Mouse (Mus musculus) c-Kit-negative CD71-positive TER-119-positive erythroid progenitor cells, embryonic 14.5 days (primary cell): ENCODE results near the gene Npsr1.

Source experiments
- DNase-seq: peaks from one replicate; pipeline ENCODE4 v3.0.0-alpha.2; 2013; ENCODE audit warnings: low read depth, low spot score

Npsr1 gene

GRCm38 (mm10) chr9:24236461-24236860 is 138.7 kb downstream of the Npsr1 start:
- DNase-seq = no peak

DNA sequence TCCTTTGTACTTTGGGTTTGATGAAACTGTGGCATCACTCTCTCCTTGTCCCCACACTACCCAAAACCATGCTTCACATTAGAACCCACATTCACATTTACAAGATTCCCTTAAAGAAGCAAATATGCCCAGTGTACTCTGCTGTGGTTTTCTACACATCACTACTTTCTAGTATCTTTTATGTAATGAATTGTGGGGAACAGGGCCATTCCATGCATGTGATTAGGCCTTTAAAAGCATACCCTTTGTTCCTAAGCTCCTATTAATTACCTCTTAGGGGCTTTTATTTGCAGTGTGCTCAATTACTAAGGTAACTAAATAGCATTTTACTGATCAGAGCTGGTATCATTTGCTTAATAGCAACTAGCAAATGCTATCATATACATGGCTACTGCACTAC is 149.8 kb downstream of the Npsr1 start:
- DNase-seq = no peak

GRCm38 (mm10) chr9:24254236-24254635 is 156.4 kb downstream of the Npsr1 start:
- DNase-seq = no peak

DNA sequence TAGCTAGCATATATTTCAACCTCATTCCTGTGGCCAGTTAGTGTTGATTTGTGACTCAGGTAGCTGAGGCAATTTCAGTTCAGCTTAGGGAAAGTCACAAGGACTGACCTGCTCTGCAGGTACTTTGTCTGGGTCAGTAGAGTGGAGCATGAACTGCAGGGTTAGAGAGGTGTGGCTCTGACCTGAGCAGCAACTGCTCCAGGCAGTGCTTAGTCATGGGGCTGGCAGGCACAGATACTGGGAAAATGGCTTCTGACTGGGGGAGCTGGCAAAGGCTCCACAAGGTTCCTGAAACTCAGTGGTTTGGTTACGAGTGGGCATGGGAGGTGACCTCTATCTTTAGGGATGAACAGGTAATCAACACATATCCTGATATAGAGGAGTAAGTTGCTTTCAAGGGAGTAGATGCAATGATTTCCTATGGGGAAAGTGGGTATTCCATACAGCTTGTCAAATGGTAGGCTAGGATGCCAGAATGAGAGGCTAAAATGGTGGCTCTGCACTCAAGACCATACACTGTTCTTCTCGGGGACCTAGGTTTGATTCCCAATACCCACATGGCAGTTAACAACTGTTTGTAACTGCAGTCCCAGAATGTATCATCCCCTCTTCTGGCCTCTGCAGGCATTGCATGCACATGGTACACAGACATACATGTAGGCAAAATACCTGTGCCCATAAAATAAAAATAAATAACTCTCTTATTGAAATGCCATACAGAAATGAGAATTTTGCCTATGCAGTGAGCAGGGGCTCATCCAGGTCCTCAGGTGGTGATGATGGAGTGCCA is 182.9 kb downstream of the Npsr1 start:
- peak; percentile 73 for DNase-seq

- DNase-seq = no peak
Observed at GRCm38 (mm10) chr9:24282617-24283016, 184.8 kb downstream of the Npsr1 start.

- no peak for DNase-seq
Observed at GRCm38 (mm10) chr9:24283071-24283470, 185.3 kb downstream of the Npsr1 start.

DNA sequence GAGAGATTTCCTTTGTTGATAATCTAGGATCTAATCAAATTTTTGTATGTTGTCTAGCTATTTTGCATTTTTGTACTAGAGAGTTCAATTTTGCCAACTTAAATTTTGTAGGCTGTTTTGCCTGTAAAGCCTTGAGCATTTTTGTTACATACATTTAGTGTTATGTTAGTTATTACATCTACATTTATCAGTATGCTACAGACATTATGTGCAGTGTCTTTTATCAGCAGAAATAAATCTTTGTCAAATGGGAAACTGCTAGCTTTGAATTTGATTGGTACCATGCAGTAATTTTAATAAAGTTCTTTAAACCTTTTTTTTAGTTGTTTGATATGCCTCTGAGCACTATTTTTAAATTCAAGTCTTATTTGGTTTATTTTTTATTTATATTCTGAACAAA is 185.7 kb downstream of the Npsr1 start:
- no peak for DNase-seq

DNA sequence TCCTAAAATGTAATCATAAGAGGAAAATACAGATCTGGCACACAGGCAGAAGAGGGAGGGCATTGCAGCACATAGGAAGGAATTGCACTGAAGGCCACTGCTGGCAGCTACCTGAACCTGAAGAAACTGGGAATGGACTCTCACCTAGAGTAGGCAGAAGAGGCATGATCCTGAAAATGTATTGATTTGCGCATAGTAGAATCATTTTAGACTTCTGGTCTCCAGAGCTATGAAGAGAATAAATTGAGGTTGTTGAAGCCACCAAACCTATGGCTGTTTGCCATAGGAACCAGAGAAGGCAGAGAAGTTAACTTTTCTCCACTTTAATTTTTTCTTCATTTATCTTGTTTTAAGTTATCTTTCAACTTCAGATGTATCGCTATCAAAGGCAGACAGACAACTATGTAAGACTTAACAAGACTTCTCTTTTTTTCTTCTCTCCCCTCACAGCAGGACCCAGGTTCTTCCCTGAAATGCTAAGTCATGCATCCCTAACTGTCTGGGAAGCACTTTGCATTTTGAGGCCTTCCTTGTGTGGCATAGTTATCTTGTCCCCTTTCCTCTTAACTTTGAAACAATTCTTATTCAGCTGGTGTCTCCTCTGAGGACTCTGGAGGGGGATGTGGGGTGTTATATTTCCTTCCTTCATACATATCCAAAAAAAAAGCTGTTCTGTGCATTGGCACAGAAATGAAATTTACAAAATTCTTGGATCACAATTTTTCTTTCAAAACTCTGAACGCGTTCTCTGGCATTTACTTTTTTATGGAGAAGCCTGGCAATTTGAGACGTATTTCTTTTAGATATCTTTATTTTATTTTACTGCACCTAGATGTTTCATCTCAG is 186.7 kb downstream of the Npsr1 start:
- peak; percentile 33 for DNase-seq

DNA sequence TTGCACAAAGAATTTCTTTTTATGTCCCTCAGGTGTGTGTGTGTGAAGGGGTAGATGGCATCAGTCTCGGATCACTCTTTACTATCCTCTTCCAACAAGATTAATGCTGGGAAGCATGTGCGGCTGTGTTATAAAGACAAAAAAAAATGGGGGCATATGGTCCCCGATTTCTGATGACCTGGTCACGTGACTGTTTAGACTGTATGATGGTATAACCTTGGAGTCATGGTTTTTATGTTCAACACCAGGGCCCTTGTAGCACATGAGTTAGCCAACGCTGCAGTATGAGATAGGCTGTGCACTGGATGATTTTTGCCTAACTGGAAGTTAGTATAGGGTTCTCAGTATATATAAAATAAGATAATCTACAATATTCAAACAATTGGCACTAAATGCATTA is 187.6 kb downstream of the Npsr1 start:
- DNase-seq = no peak

- DNase-seq = peak; percentile 21
Observed at GRCm38 (mm10) chr9:24291385-24291784, 193.6 kb downstream of the Npsr1 start.

GRCm38 (mm10) chr9:24293252-24293959 is 195.6 kb downstream of the Npsr1 start:
- DNase-seq = no peak

DNA sequence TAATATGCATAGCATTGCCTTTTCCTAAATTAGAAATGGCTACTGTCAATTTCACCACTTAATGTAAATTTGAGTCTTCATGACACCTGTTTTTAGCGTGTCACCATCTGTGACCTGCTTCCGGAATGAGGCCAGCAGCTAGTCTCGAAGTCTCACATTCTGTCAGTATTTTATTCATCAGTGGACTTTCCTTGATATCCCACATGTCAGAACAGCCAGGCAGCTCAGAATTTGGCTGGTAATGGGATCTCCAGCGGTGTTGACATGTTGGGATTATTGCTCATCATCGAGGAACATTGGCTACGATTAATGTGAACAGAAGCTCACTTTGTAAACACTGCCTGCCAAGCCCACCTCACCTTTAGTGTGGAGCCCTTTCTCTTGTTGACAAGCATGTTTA is 205.1 kb downstream of the Npsr1 start:
- no peak for DNase-seq

GRCm38 (mm10) chr9:24306990-24307389 is 209.2 kb downstream of the Npsr1 start:
- no peak for DNase-seq

DNA sequence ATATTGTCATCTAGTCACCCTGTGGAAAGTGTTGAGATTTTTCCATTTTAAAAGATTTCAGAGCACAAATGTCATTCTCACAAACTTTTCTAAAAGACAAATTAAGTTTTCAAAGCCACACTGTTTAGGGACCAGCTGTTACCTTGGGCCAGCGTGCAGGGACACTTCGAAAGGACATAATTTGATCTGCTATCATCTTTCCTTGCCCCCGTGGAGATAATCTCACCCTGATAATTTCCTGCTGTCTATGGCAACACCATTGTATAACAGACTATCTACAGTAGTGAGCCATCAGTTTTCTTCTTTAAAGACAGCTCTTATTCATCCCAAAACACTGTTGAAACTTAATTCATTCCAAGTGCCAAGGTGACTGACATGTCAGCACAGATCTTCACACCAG is 209.6 kb downstream of the Npsr1 start:
- DNase-seq = no peak

- DNase-seq = no peak
Observed at GRCm38 (mm10) chr9:24315835-24316234, 218.0 kb downstream of the Npsr1 start.

DNA sequence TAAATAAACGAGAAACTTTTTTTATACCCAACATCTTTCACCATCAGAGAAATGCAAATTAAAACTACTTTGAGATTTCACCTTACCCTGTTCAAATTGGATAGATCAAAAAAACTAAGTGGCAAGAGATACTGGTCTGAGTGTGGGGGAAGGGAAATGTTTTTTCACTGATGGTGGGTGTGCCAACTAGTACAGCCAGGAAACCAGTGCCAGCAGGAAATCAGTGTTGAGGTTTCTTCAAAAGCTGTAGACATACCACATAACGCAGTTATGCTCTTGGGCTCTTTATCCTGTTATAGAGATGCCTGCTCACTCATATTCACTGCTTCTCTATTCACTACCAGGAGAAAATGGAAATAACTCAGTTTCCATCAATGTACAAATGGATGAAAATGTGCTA is 233.9 kb downstream of the Npsr1 start:
- no peak for DNase-seq

- DNase-seq = no peak
Observed at GRCm38 (mm10) chr9:24341321-24341720, 243.5 kb downstream of the Npsr1 start.

DNA sequence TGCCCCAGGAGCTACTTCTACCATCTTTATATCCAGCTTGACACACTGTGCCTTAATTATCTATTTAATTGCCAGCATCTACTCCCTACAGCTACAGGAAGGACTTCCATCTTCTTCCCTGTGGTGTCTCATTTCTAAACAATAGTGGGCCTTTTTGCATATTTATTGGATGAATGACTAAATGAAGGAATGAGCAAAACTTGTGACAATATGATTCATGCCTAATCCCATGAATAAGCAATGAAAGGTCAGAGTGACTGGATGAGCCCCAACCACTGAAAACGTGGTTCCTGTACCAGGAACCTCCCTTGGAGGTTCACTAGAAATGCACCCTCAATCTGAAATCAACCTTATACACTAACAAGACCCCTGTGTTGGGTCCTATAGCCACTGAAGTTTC is 249.2 kb downstream of the Npsr1 start:
- no peak for DNase-seq

- DNase-seq = no peak
Observed at GRCm38 (mm10) chr9:24349510-24349909, 251.7 kb downstream of the Npsr1 start.

- no peak for DNase-seq
Observed at GRCm38 (mm10) chr9:24351402-24351801, 253.6 kb downstream of the Npsr1 start.
